Mouse (Mus musculus): ENCODE results near the gene Kbtbd6.
"Not testable (repeated sequence)": the region's sequence is repeated elsewhere in the genome, so short reads cannot be mapped to it uniquely, and the experiment has no call there.

DNA sequence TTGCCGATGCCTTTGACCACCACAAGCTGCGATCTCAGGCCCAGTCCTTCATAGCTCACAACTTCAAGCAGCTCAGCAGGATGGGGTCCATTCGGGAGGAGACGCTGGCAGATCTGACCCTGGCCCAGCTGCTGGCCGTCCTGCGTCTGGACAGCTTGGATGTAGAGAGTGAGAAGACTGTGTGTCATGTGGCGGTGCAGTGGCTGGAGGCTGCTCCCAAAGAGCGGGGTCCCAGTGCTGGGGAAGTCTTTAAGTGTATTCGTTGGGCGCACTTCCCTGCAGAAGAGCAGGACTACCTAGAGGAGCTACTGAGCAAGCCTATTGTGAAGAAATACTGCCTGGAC lies 928 bp downstream of the Kbtbd6 start:
- TF ChIP-seq CTCF, POLR2A (IDR thresholded peaks at IDR 0.05; ENCODE audit: insufficient read depth, low read depth, low read length): not testable (repeated sequence)

Data from olfactory bulb, adult 2 months (tissue).